Mouse (Mus musculus): Measurements from ENCODE around the gene Slc46a2.

Slc46a2 gene

GRCm38 (mm10) chr4:59860431-59860830 is 54.4 kb downstream of the Slc46a2 start:
- in situ Hi-C loops (cut with MboI, MseI), result loop anchor here in 1 of 2 experiments (5.0 to 10.0 kb wide), 2 partner anchors 73 to 246 kb away; no protein-coding TSS in a partner anchor

- in situ Hi-C loops (cut with MboI, MseI), result loop anchor here in 1 of 2 experiments (5.0 to 10.0 kb wide), 2 partner anchors 73 to 245 kb away; no protein-coding TSS in a partner anchor
Observed at GRCm38 (mm10) chr4:59859693-59860425, 55.0 kb downstream of the Slc46a2 start.

Measured in T-helper 17 cell (primary cell).